Mouse (Mus musculus) CD4-positive helper T cell, adult 2 months (primary cell): ENCODE results near the gene Aspn.
"Not testable (repeated sequence)": the region's sequence is repeated elsewhere in the genome, so short reads cannot be mapped to it uniquely, and the experiment has no call there.

Experiments
- DNase-seq: peaks from one replicate; pipeline ENCODE4 v3.0.0-alpha.2; 2012; ENCODE audit warnings: low read depth, missing footprints, low spot score

The Aspn gene

DNA sequence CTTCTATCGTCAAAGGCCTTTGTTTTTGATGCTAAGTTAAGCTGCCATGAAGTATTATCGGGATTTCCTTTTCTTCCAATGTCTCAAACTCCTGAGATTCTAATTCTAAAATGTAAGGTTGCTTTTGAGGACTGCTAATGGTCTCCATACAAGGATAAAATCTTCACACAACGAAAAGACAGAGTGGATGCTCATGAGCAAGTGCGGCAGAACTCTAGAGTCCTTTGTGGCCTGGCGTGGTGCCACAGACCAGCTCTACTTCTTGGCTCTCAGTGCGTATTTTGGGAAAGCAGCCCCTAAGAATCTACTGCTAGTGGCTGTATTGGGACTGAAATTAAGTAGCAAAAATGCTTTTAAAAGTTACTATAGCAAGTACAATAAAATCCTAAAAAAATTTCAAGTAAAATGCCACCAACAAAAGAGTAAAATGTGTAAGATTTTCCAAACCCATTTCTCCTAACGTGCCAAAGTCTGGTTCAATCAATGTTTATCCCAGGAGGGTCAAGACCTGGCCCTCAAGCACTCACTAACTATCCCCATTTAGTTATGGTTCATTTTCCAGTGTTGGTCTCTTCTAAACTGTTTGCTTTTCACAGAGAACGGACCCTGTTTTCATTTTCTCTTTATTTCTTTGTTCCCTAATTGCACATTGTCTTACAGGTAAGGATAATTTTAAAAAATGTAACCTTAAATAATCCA lies 40.2 kb downstream of the Aspn start:
- DNase-seq = no peak

DNA sequence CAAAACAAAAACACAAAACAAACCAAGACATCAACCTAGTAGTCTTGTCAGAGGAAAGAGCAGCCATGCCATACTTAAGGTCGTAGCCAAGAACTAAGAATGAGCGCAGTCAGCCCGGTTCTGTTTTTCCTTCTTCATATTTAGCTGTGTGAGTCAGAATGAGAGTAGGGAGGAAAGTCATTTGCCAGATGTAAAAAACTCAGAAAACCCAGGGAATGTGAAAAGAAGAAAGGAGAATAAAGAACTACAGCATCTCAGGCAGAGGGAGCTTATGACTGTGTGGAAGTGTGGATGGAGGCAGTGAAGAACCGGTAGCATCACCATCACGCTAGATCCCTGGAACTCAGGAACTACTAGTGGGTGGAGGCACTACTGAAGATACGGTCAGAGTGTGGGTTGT lies 41.8 kb downstream of the Aspn start:
- DNase-seq = no peak

DNA sequence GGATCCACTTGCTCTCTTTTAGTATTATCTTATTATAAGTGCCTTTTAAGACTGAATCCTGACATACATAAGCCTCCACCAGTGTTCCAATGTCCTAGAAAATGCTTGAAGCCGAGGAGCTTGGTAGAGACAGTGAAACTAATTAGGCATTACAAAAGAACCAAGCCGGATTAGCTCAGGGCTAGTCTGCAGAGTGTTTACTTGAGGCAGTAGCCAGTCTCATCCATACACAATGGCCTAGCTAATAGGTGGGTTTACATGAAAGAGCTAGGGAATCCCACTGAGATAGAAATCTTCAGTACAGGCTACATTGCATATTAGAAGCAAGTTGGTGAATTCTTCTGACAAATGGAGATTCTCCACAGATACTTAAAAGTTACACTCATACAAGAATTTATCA lies 58.3 kb downstream of the Aspn start:
- DNase-seq = not testable (repeated sequence)

DNA sequence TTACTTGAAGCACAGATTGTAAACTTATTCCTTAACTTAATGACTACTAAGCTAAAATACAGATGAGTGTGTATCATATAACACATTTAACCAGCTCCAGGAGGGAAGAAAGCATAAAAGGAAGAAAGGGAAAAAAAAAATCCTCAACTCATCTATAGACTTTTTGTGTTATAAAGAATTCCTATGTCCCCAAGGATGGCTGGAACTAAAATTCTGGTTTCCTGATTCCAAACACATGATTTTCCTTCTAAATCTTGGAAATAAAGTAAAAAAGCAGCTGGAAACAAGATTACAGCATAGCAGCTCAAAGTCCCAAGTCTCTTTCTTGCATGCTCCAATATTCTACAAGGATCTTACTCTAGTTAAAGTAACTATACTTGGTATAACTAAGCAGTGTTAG lies 59.4 kb downstream of the Aspn start:
- no peak for DNase-seq

DNA sequence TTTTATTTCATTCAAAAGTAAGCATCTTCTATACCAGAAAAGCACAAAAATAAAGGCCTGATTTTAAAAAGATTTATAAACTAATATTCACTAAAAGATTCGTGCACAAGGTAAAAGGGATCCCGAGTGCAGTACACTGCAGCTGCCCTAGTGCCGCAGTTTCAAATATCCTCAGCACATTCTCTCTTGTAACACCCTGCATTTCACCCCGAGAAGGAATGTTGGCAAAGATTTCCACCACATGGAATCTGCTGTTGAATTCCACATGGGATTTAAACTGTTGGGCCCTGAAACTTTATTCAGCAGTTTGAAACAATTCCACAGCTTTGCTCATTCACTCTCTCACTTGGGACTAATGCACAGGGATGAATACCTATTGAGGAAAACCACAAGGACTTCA lies 63.5 kb downstream of the Aspn start, which contains the start of gene Ogn:
Gene Ogn, plus strand, starts transcription at position 333 of the 400 bp plus-strand sequence.
- no peak for DNase-seq

GRCm38 (mm10) chr13:49608589-49609322 lies 64.5 kb downstream of the Aspn start:
- no peak for DNase-seq

DNA sequence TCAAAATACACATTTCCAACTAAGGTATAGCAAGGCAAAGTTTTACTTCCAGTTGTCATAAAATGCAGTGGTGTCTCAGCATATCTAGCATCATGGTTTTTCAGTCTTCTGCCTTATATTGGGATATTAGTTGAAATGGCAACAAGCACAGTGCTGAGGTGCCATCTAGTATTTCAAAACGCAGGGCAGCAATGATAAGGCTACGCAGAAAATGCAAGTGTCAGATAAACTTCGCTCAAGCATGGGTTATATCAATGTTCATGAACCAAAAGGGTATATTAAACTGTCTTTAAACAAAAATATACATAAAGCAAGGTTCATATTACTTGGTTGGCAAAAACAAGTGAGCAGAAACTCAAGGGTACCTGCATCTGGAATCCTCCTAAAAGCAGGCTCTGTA lies 72.8 kb downstream of the Aspn start:
- DNase-seq = no peak
